Mouse (Mus musculus) lung, adult 2 months (tissue): ENCODE measurements around the gene Jun.

Experiments used
- CTCF ChIP-seq: fragments of 200-500 bp; IDR thresholded peaks from 2 replicates; pipeline ENCODE4 v1.5.1; 2011; ENCODE audit warnings: mild to moderate bottlenecking, low read length, control low read depth; ENCODE audit not compliant: insufficient read depth
- POLR2A ChIP-seq: fragments of 200-500 bp; IDR thresholded peaks from 2 replicates; pipeline ENCODE4 v1.6.1; 2011; ENCODE audit warnings: low read depth, mild to moderate bottlenecking, control low read depth, low read length, borderline replicate concordance; ENCODE audit errors: extremely low read depth

GRCm38 (mm10) chr4:95057264-95057663 lies 5.2 kb upstream of the Jun start:
- TF ChIP-seq CTCF (no peak), POLR2A (no peak)
